Mouse (Mus musculus) olfactory bulb, adult 2 months (tissue): ENCODE measurements around the gene Gm20431. TPM values are rescaled to one million over a fixed set of nuclear protein-coding genes. Genes with fewer than 3 reads are reported as not detected.

ENCODE experiments used
- H3K27ac ChIP-seq: fragments of 200-500 bp; 2 replicates; pipeline ENCODE4 v1.5.1; 2012; ENCODE audit warnings: low read depth, low read length; ENCODE audit not compliant: insufficient read depth
- H3K4me1 ChIP-seq: fragments of 200-500 bp; 2 replicates; pipeline ENCODE4 v1.6.1; 2012; ENCODE audit warnings: low read length; ENCODE audit not compliant: control insufficient read depth, insufficient read depth
- H3K4me3 ChIP-seq: fragments of 200-500 bp; 2 replicates; pipeline ENCODE4 v1.5.1; 2012; ENCODE audit warnings: mild to moderate bottlenecking, low read depth, low read length, moderate library complexity; ENCODE audit not compliant: insufficient read depth
- CTCF ChIP-seq: fragments of 200-500 bp; IDR thresholded peaks from 2 replicates; pipeline ENCODE4 v1.5.1; 2012; ENCODE audit warnings: low read depth, mild to moderate bottlenecking, low read length, moderate library complexity; ENCODE audit not compliant: insufficient read depth
- POLR2A ChIP-seq: fragments of 200-500 bp; IDR thresholded peaks from 2 replicates; pipeline ENCODE4 v1.6.1; 2012; ENCODE audit warnings: mild to moderate bottlenecking, low read depth, low read length, moderate library complexity; ENCODE audit not compliant: insufficient read depth
- WGBS: fragments of 180-500 bp; shearing (Covaris S2); methylation state at CpG from one replicate; pipeline ENCODE4 v1.1.7; 2018; 5-methylcytosine and 5-hydroxymethylcytosine counted together
- polyA plus RNA-seq: library from polyadenylated mRNA; stranded (reverse); fragments of >200 nt; gene quantifications from 2 replicates; pipeline ENCODE4 v1.2.4, GENCODE M21; 2012; ENCODE audit warnings: low replicate concordance; ENCODE audit not compliant: missing spikeins, insufficient read depth, insufficient read length

The Gm20431 gene
- polyA plus RNA-seq, 1 experiment = not detected

DNA sequence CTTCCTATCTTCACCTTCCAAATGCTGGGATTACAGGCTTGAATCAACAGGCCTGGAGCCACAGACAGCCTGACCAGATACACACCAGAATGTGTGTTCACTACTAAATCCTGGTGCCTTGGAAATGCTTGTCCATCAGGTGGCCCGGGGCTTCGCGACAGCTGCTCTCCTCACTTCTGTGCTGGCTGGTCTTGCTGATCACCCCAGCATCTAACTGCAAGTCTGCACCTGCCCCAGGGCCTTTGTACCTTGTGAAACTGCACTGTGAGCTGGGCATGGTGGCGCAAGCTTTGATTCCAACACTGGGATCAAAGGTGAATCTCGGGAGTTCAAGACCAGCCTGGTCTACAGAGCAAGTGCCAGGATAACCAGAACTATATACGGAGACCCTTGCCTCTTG is 19.1 kb downstream of the Gm20431 start:
- Histone ChIP-seq H3K27ac (no peak overlapping the region), H3K4me3 (no peak overlapping the region), H3K4me1 (peaks cover 11% of the 10 kb centered on the region)
- TF ChIP-seq CTCF (no peak), POLR2A (no peak)
- 93% methylated on average over 6 of the region's 6 CpGs for WGBS

- no peak for TF ChIP-seq CTCF
- no peak for TF ChIP-seq POLR2A
- Histone ChIP-seq H3K4me3 (no peak overlapping the region), H3K4me1 (peaks cover 11% of the 10 kb centered on the region), H3K27ac (no peak overlapping the region)
- 46% methylated on average over 8 of the region's 8 CpGs for WGBS
Observed at GRCm38 (mm10) chr2:167641337-167641736, 20.0 kb downstream of the Gm20431 start.

- 79% methylated on average over 3 of the region's 3 CpGs for WGBS
- peaks cover 3% of the 10 kb centered on the region; the same call in 1 of the 2 replicates for H3K4me1 ChIP-seq
- no peak for TF ChIP-seq CTCF
- TF ChIP-seq POLR2A = no peak
Observed at GRCm38 (mm10) chr2:167640279-167640678, 21.0 kb downstream of the Gm20431 start.

GRCm38 (mm10) chr2:167634865-167635512 is 26.3 kb downstream of the Gm20431 start:
- TF ChIP-seq POLR2A (no peak), CTCF (no peak)
- WGBS = 75% methylated on average over 7 of the region's 7 CpGs
- Histone ChIP-seq H3K27ac (no peak overlapping the region), H3K4me1 (peaks cover 17% of the 10 kb centered on the region), H3K4me3 (no peak overlapping the region)

More at GRCm38 (mm10) chr2:167640279-167640678, 21.0 kb downstream of the Gm20431 start:
- Histone ChIP-seq H3K27ac (no peak overlapping the region), H3K4me3 (no peak overlapping the region)

GRCm38 (mm10) chr2:167634338-167634770 is 26.9 kb downstream of the Gm20431 start:
- H3K27ac ChIP-seq = peak overlapping the region; percentile 69
- H3K4me3 ChIP-seq = no peak overlapping the region
- under 1% methylated on average over 15 of the region's 15 CpGs for WGBS
- H3K4me1 ChIP-seq = peaks cover 22% of the 10 kb centered on the region
- TF ChIP-seq POLR2A = no peak

GRCm38 (mm10) chr2:167633537-167633872 is 27.8 kb downstream of the Gm20431 start:
- Histone ChIP-seq H3K4me1 (peaks cover 30% of the 10 kb centered on the region), H3K27ac (no peak overlapping the region), H3K4me3 (no peak overlapping the region)
- 89% methylated on average over 6 of the region's 6 CpGs for WGBS
- TF ChIP-seq CTCF = no peak
- TF ChIP-seq POLR2A = no peak

DNA sequence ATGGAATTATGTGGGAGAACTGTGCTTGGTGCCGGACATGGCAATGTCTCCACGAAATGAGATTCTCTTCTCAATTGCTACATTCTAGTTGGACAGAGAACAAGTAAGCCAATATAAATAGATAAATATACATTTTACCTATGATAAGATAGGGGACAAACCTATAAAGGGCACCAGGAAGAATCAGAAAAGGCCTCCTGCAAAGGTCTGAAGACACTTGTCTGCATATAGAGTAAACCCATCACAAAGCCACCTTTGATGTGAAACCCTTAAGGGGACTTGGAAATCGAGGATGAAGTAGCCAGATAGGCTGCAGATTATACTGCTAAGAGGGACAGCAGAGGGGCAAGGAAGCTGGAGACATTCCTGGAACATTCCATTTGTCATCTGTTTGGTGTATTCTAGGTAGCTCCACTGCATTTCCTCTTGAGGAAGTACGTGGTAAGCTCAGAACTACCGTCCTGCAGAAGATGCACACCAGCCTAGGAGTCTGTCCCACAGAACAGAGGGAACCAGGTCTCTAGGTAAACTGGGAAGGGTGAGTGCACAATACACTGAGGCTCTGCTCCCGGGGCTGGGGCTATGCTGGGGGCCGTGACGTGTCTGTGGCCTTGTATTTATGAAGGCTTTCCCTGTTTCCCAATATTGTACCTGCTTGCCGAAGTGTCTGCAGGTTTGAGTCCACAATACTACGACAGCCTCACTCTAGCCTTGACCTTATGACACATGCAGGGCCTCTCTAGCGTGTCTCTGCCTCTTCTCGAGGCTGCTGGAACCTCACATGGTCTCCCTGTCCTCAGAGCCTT is 28.4 kb downstream of the Gm20431 start:
- peak overlapping the region; percentile 80 for H3K4me3 ChIP-seq
- TF ChIP-seq POLR2A (no peak), CTCF (no peak)
- WGBS = 79% methylated on average over 12 of the region's 12 CpGs
- H3K27ac ChIP-seq = peak overlapping the region; percentile 92
- H3K4me1 ChIP-seq = peaks cover 32% of the 10 kb centered on the region

GRCm38 (mm10) chr2:167631591-167632448 is 29.5 kb downstream of the Gm20431 start, which contains the start of gene Ube2v1:
TSS of gene Ube2v1 (minus strand) at chr2:167632095.
- Histone ChIP-seq H3K4me1 (peaks cover 41% of the 10 kb centered on the region), H3K27ac (peak within 1 kb of the TSS; percentile 92), H3K4me3 (peak within 1 kb of the TSS; percentile 80)
- 1% methylated on average over 86 of the region's 87 CpGs for WGBS
- TF ChIP-seq POLR2A = peak; percentile 77
- TF ChIP-seq CTCF = no peak
